Mouse (Mus musculus): ENCODE results near the gene Ucn2. TPM values are rescaled to one million over a fixed set of nuclear protein-coding genes. Genes with fewer than 3 reads are reported as not detected.

Gene Ucn2
- polyA plus RNA-seq, 1 experiment from 2014 or later, result not detected

GRCm38 (mm10) chr9:108955846-108956245 lies 30.0 kb upstream of the Ucn2 start:
- no peak overlapping the region for H3K4me2 ChIP-seq (ENCODE audit: low read depth)
- WGBS, result 86% methylated on average over 11 of the region's 11 CpGs
- ATAC-seq (ENCODE audit: insufficient read depth, low FRiP score, low TSS enrichment), result no peak

GRCm38 (mm10) chr9:108963577-108963976 lies 22.2 kb upstream of the Ucn2 start:
- H3K9ac ChIP-seq (ENCODE audit: low read length), result no peak overlapping the region
- 79% methylated on average over 3 of the region's 3 CpGs for WGBS
- no peak for ATAC-seq (ENCODE audit: insufficient read depth, low FRiP score, low TSS enrichment)

More at GRCm38 (mm10) chr9:108955846-108956245, 30.0 kb upstream of the Ucn2 start:
- Histone ChIP-seq H3K27ac (ENCODE audit: low read depth, low read length) (no peak overlapping the region), H3K4me1 (ENCODE audit: control insufficient read depth, insufficient read depth, low read length) (no peaks in the 10 kb centered on the region), H3K4me3 (ENCODE audit: low read depth, low read length) (no peak overlapping the region), H3K9me3 (ENCODE audit: control insufficient read depth, low read length) (no peaks in the 10 kb centered on the region), H3K36me3 (ENCODE audit: control insufficient read depth, insufficient read depth, low read length) (no peaks in the 10 kb centered on the region), H3K27me3 (ENCODE audit: control insufficient read depth, insufficient read depth, low read length) (peaks cover 7% of the 10 kb centered on the region; the same call in 1 of the 2 replicates), H3K9ac (ENCODE audit: low read length) (no peak overlapping the region)
- DNase-seq (ENCODE audit: low spot score), result no peak

GRCm38 (mm10) chr9:108964338-108964737 lies 21.5 kb upstream of the Ucn2 start:
- Histone ChIP-seq H3K27ac (ENCODE audit: low read depth, low read length) (no peak overlapping the region), H3K9me3 (ENCODE audit: control insufficient read depth, low read length) (no peaks in the 10 kb centered on the region), H3K4me3 (ENCODE audit: low read depth, low read length) (no peak overlapping the region), H3K27me3 (ENCODE audit: control insufficient read depth, insufficient read depth, low read length) (no peaks in the 10 kb centered on the region), H3K36me3 (ENCODE audit: control insufficient read depth, insufficient read depth, low read length) (no peaks in the 10 kb centered on the region), H3K9ac (ENCODE audit: low read length) (no peak overlapping the region), H3K4me1 (ENCODE audit: control insufficient read depth, insufficient read depth, low read length) (no peaks in the 10 kb centered on the region), H3K4me2 (ENCODE audit: low read depth) (no peak overlapping the region)
- 83% methylated on average over 6 of the region's 6 CpGs for WGBS
- ATAC-seq (ENCODE audit: insufficient read depth, low FRiP score, low TSS enrichment) (no peak), DNase-seq (ENCODE audit: low spot score) (no peak)

More at GRCm38 (mm10) chr9:108963577-108963976, 22.2 kb upstream of the Ucn2 start:
- Histone ChIP-seq H3K4me1 (ENCODE audit: control insufficient read depth, insufficient read depth, low read length) (no peaks in the 10 kb centered on the region), H3K4me2 (ENCODE audit: low read depth) (no peak overlapping the region), H3K27me3 (ENCODE audit: control insufficient read depth, insufficient read depth, low read length) (no peaks in the 10 kb centered on the region), H3K27ac (ENCODE audit: low read depth, low read length) (no peak overlapping the region), H3K36me3 (ENCODE audit: control insufficient read depth, insufficient read depth, low read length) (no peaks in the 10 kb centered on the region), H3K9me3 (ENCODE audit: control insufficient read depth, low read length) (no peaks in the 10 kb centered on the region), H3K4me3 (ENCODE audit: low read depth, low read length) (no peak overlapping the region)
- DNase-seq (ENCODE audit: low spot score), result no peak

GRCm38 (mm10) chr9:108970623-108971022 lies 15.2 kb upstream of the Ucn2 start:
- 88% methylated on average over 8 of the region's 8 CpGs for WGBS
- Histone ChIP-seq H3K27ac (ENCODE audit: low read depth, low read length) (no peak overlapping the region), H3K9ac (ENCODE audit: low read length) (no peak overlapping the region), H3K4me3 (ENCODE audit: low read depth, low read length) (no peak overlapping the region), H3K4me1 (ENCODE audit: control insufficient read depth, insufficient read depth, low read length) (no peaks in the 10 kb centered on the region), H3K4me2 (ENCODE audit: low read depth) (no peak overlapping the region), H3K27me3 (ENCODE audit: control insufficient read depth, insufficient read depth, low read length) (no peaks in the 10 kb centered on the region), H3K9me3 (ENCODE audit: control insufficient read depth, low read length) (no peaks in the 10 kb centered on the region), H3K36me3 (ENCODE audit: control insufficient read depth, insufficient read depth, low read length) (no peaks in the 10 kb centered on the region)
- ATAC-seq (ENCODE audit: insufficient read depth, low FRiP score, low TSS enrichment), result no peak
- DNase-seq (ENCODE audit: low spot score), result no peak

- H3K27ac ChIP-seq (ENCODE audit: low read depth, low read length), result no peak overlapping the region
- ATAC-seq (ENCODE audit: insufficient read depth, low FRiP score, low TSS enrichment) (no peak), DNase-seq (ENCODE audit: low spot score) (no peak)
- H3K4me1 ChIP-seq (ENCODE audit: control insufficient read depth, insufficient read depth, low read length), result no peaks in the 10 kb centered on the region
- no peaks in the 10 kb centered on the region for H3K9me3 ChIP-seq (ENCODE audit: control insufficient read depth, low read length)
- WGBS, result 84% methylated on average over 9 of the region's 9 CpGs
- no peak overlapping the region for H3K9ac ChIP-seq (ENCODE audit: low read length)
- H3K27me3 ChIP-seq (ENCODE audit: control insufficient read depth, insufficient read depth, low read length), result no peaks in the 10 kb centered on the region
- no peaks in the 10 kb centered on the region for H3K36me3 ChIP-seq (ENCODE audit: control insufficient read depth, insufficient read depth, low read length)
- no peak overlapping the region for H3K4me3 ChIP-seq (ENCODE audit: low read depth, low read length)
- no peak overlapping the region for H3K4me2 ChIP-seq (ENCODE audit: low read depth)
Measured at GRCm38 (mm10) chr9:108976483-108976882, 9.3 kb upstream of the Ucn2 start.

- Histone ChIP-seq H3K36me3 (ENCODE audit: control insufficient read depth, insufficient read depth, low read length) (no peaks in the 10 kb centered on the region), H3K4me3 (ENCODE audit: low read depth, low read length) (no peak overlapping the region), H3K27ac (ENCODE audit: low read depth, low read length) (no peak overlapping the region), H3K9ac (ENCODE audit: low read length) (no peak overlapping the region), H3K4me2 (ENCODE audit: low read depth) (no peak overlapping the region), H3K27me3 (ENCODE audit: control insufficient read depth, insufficient read depth, low read length) (no peaks in the 10 kb centered on the region), H3K4me1 (ENCODE audit: control insufficient read depth, insufficient read depth, low read length) (no peaks in the 10 kb centered on the region), H3K9me3 (ENCODE audit: control insufficient read depth, low read length) (no peaks in the 10 kb centered on the region)
- 80% methylated on average over 7 of the region's 7 CpGs for WGBS
- DNase-seq (ENCODE audit: low spot score), result no peak
- no peak for ATAC-seq (ENCODE audit: insufficient read depth, low FRiP score, low TSS enrichment)
Measured at GRCm38 (mm10) chr9:108977966-108978365, 7.8 kb upstream of the Ucn2 start.

- Histone ChIP-seq H3K4me2 (ENCODE audit: low read depth) (no peak overlapping the region), H3K4me3 (ENCODE audit: low read depth, low read length) (no peak overlapping the region), H3K9ac (ENCODE audit: low read length) (no peak overlapping the region), H3K27me3 (ENCODE audit: control insufficient read depth, insufficient read depth, low read length) (no peaks in the 10 kb centered on the region), H3K9me3 (ENCODE audit: control insufficient read depth, low read length) (no peaks in the 10 kb centered on the region), H3K27ac (ENCODE audit: low read depth, low read length) (no peak overlapping the region), H3K36me3 (ENCODE audit: control insufficient read depth, insufficient read depth, low read length) (no peaks in the 10 kb centered on the region), H3K4me1 (ENCODE audit: control insufficient read depth, insufficient read depth, low read length) (no peaks in the 10 kb centered on the region)
- WGBS, result 88% methylated on average over 8 of the region's 8 CpGs
- ATAC-seq (ENCODE audit: insufficient read depth, low FRiP score, low TSS enrichment) (no peak), DNase-seq (ENCODE audit: low spot score) (no peak)
Measured at GRCm38 (mm10) chr9:108982498-108982897, 3.3 kb upstream of the Ucn2 start.

- no peaks in the 10 kb centered on the region for H3K27me3 ChIP-seq (ENCODE audit: control insufficient read depth, insufficient read depth, low read length)
- ATAC-seq (ENCODE audit: insufficient read depth, low FRiP score, low TSS enrichment) (no peak), DNase-seq (ENCODE audit: low spot score) (no peak)
- no peaks in the 10 kb centered on the region for H3K36me3 ChIP-seq (ENCODE audit: control insufficient read depth, insufficient read depth, low read length)
- H3K9ac ChIP-seq (ENCODE audit: low read length), result no peak overlapping the region
- H3K9me3 ChIP-seq (ENCODE audit: control insufficient read depth, low read length), result no peaks in the 10 kb centered on the region
- 80% methylated on average over 9 of the region's 9 CpGs for WGBS
- H3K4me3 ChIP-seq (ENCODE audit: low read depth, low read length), result no peak overlapping the region
- H3K27ac ChIP-seq (ENCODE audit: low read depth, low read length), result no peak overlapping the region
- H3K4me1 ChIP-seq (ENCODE audit: control insufficient read depth, insufficient read depth, low read length), result no peaks in the 10 kb centered on the region
- no peak overlapping the region for H3K4me2 ChIP-seq (ENCODE audit: low read depth)
Measured at GRCm38 (mm10) chr9:108983209-108983608, 2.6 kb upstream of the Ucn2 start.

- no peak overlapping the region for H3K4me3 ChIP-seq (ENCODE audit: low read depth, low read length)
- DNase-seq (ENCODE audit: low spot score), result no peak
- WGBS, result 22% methylated on average over 15 of the region's 15 CpGs
Measured at GRCm38 (mm10) chr9:108987704-108988350, 2.0 kb downstream of the Ucn2 start.

More at GRCm38 (mm10) chr9:108987704-108988350, 2.0 kb downstream of the Ucn2 start:
- H3K27ac ChIP-seq (ENCODE audit: low read depth, low read length), result no peak overlapping the region
- peaks cover 5% of the 10 kb centered on the region for H3K4me1 ChIP-seq (ENCODE audit: control insufficient read depth, insufficient read depth, low read length)
- no peaks in the 10 kb centered on the region for H3K27me3 ChIP-seq (ENCODE audit: control insufficient read depth, insufficient read depth, low read length)
- no peak overlapping the region for H3K4me2 ChIP-seq (ENCODE audit: low read depth)
- no peaks in the 10 kb centered on the region for H3K36me3 ChIP-seq (ENCODE audit: control insufficient read depth, insufficient read depth, low read length)
- H3K9ac ChIP-seq (ENCODE audit: low read length), result peak overlapping the region; percentile 22; the same call in 1 of the 2 replicates
- H3K9me3 ChIP-seq (ENCODE audit: control insufficient read depth, low read length), result no peaks in the 10 kb centered on the region
- ATAC-seq (ENCODE audit: insufficient read depth, low FRiP score, low TSS enrichment), result no peak

All from neural tube, embryonic 11.5 days (tissue).